Mouse (Mus musculus): ENCODE measurements around the gene Atf7. TPM values are rescaled to one million over a fixed set of nuclear protein-coding genes. Genes with fewer than 3 reads are reported as not detected.
A peak's percentile ranks its signal among the peaks of the same experiment; 100 is the strongest.

Gene Atf7
- total RNA-seq, 1 experiment from 2014 or later: 26.9 TPM

DNA sequence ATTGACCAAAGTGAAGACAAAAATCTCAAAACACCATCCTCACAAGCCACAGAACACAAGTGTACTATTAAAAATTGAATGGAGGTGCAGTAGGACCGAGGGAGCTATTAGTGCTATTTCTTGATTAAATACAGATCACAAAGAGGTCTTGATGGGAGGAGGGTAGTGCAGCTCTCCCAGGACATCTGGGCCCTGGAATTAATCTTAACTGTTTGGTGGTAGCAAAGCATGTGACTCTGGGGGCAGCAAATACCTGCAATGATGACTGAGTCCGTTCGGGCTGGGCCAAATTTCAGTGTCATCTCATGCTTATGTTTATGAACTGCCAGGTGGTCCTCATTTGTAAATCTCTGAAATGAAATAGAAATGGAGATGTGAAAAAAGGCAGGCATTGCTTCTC, 62.2 kb downstream of the Atf7 start:
- ATAC-seq (replicated peaks; ENCODE audit: insufficient number of reproducible peaks, low FRiP score, low TSS enrichment, poor library complexity, severe bottlenecking): no peak

DNA sequence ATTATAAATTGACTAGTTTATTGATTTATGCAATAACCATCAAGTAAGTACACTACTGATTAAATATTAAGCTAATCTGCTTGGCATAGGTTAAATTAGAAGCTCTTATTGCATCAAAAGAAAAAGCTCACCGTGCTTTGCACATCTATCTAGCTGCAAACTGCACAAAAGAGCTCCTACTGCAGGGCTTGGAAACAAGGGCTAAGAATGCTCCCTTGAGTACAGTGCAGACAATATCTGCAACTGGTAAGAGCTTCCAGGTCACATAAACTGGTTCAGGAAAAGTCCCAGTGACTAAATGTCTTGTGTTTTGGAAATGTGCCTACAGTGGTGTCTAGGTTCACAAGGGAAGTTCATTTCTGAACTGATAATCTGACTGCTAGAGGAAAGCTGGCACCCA, 62.8 kb downstream of the Atf7 start:
- no peak for ATAC-seq (replicated peaks; ENCODE audit: insufficient number of reproducible peaks, low FRiP score, low TSS enrichment, poor library complexity, severe bottlenecking)

DNA sequence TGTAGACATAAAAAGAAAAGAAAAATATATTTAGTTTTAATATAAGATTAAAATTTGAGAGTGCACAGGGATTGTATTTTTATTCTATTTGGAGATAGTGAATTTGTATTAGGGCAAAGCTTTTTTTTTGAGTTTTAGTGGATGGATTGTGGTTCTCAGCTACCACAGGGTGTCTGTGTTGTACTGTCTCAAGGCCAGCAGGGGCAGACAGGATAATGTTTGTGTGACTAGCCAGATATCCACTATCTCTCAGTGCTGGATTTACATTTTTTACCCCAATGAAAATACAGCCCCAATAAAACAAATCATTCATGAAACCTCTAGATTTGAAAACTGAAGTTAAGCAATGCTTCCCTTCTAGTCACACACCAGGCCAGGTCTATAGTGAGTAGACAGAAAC, 67.7 kb downstream of the Atf7 start:
- ATAC-seq (replicated peaks; ENCODE audit: insufficient number of reproducible peaks, low FRiP score, low TSS enrichment, poor library complexity, severe bottlenecking): no peak

DNA sequence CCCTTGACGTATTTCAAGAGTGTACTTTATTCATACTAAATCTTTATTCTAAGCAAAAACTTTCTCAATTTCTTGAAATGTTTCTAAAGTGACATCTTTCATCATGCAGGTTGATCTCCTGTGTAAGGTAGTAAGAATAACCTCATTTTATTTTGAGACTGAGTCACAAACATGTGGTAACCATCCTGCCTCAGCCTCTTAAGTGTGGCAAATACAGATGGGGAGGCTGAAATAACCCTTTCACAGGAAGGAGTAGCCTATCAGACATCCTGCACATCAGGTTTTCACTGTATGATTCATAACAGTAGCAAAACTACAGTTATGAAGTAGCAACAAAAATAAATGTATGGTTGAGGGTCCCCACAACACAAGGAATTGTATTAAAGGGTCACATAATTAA, 69.7 kb downstream of the Atf7 start:
- no peak for ATAC-seq (replicated peaks; ENCODE audit: insufficient number of reproducible peaks, low FRiP score, low TSS enrichment, poor library complexity, severe bottlenecking)

DNA sequence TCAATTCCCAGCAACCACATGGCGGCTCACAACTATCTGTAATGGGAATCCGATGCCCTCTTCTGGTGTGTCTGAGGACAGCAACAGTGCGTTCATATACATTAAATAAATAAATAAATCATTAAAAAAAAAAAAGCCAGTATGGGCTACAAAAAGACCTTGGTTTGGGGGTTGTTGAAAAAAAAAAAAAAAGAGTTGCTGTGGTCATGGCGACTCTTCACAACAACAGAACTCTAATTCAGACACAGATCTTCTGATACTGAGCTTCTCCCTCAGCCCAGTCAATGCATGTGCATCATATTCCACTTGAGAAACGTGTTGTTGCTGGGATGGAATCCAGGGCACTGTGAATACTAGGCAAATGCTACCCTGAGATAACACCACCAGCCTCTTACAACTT, 72.7 kb downstream of the Atf7 start:
- no peak for ATAC-seq (replicated peaks; ENCODE audit: insufficient number of reproducible peaks, low FRiP score, low TSS enrichment, poor library complexity, severe bottlenecking)

DNA sequence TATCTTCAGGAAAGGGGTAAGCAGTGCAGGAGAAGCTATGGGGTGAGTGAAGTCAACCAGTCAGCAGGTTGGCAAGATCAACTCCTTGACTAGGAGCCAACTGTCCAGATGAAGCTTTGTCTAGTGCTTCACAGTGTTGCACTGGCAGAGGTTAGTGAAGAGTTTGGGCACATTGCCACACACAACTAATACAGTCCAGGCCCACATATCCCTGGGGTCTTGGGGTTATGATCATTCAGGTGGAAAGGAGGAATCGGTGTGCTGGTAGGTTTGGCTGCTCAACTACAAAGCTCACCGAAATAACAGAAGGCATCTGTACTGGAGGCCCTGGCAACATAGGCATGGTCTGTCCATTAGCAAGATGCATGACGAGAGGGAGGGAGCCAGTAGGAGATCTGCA, 77.8 kb downstream of the Atf7 start:
- no peak for ATAC-seq (replicated peaks; ENCODE audit: insufficient number of reproducible peaks, low FRiP score, low TSS enrichment, poor library complexity, severe bottlenecking)

DNA sequence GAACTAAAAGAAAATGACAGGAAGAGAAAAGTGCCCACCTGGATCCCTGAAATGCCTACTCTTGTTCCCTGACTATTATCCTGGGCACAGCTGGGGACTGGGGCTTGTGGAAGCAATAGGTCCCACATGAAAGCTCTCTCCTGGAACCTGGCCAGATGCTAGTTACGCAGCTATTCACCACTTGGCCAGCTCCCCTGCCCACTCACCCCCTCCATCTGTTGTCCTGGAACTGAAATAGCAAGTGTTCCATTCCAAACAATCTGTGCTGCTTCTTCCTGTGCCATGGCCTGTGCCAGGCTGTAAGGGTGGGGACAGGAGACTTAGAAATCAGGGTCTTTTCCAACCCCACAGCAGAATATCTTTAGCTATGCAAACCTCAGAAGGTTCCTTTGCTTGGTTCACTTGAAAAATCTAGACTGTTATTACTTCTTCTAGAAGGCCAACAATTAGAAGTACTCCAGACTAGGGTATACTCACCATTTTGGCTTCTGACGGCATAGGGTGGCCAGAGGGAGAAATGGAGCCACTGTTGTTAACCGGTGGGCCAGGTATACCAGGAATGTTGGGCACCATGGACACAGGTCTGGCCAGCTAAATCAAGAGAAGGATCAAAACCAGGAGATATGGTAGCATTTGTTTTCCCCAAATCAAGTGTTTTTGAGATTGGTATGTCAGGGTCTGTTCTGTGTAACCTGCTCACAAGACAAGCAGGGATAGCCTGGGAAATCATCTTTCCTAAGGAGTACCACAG, 78.4 kb downstream of the Atf7 start:
- no peak for ATAC-seq (replicated peaks; ENCODE audit: insufficient number of reproducible peaks, low FRiP score, low TSS enrichment, poor library complexity, severe bottlenecking)

DNA sequence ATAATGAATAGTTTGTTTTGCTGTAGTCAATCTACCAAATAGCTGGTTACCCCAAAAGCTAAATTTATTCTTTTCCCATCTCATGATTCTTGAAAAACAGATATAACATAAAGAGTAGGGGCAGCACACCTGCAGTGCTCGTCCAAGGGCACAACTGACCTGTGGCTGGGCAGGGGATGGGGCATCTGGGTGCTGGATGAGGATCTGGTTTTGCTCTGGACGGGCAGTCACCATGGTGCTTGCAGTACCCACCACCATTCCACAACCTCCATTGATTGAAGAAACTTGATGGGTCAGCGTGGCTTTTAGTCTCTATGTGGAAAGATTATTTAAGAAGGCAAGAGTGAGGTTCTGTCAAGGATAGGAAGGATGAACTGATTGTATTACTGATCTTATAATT, 79.0 kb downstream of the Atf7 start:
- no peak for ATAC-seq (replicated peaks; ENCODE audit: insufficient number of reproducible peaks, low FRiP score, low TSS enrichment, poor library complexity, severe bottlenecking)

DNA sequence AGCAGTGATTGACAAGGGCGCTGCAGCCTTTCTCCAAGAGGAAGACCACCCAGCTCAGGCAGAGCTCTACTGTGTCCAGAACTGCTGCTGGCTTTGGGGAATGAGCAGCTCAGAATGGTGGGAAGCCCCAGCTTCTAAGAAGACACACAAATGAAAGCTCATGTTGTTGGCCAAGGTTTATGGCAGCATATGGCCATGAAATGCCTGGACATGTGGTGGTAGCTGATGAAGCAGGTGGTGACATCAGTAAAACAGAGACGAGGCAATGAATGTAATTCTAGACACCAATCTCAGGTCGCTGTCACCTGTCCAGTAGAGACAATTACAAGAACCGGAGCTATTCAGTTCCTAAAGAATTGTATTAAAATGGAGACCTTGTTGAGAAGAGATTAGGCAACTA, 80.5 kb downstream of the Atf7 start:
- no peak for ATAC-seq (replicated peaks; ENCODE audit: insufficient number of reproducible peaks, low FRiP score, low TSS enrichment, poor library complexity, severe bottlenecking)

DNA sequence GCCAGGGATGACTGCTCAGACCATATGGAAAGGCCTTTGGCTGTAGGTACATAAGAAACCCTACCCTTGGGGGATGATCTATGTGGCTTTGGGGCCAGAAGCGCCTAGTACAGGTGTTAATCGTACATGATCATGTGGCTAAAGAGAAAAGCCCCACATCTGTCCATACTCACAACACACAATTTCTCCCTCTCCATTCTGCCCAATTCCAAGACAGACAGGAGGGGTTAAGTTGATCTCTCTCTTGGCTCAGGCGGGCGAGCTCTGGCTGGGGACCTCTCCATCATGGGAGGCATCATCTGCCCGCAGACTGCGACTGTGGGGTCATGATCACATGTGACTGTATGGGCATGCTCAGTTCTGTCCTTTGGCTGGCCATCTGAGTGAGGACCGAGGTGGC, 91.3 kb downstream of the Atf7 start:
- ATAC-seq (replicated peaks; ENCODE audit: insufficient number of reproducible peaks, low FRiP score, low TSS enrichment, poor library complexity, severe bottlenecking): peak; percentile 31; the same call in 1 of the 2 replicates

DNA sequence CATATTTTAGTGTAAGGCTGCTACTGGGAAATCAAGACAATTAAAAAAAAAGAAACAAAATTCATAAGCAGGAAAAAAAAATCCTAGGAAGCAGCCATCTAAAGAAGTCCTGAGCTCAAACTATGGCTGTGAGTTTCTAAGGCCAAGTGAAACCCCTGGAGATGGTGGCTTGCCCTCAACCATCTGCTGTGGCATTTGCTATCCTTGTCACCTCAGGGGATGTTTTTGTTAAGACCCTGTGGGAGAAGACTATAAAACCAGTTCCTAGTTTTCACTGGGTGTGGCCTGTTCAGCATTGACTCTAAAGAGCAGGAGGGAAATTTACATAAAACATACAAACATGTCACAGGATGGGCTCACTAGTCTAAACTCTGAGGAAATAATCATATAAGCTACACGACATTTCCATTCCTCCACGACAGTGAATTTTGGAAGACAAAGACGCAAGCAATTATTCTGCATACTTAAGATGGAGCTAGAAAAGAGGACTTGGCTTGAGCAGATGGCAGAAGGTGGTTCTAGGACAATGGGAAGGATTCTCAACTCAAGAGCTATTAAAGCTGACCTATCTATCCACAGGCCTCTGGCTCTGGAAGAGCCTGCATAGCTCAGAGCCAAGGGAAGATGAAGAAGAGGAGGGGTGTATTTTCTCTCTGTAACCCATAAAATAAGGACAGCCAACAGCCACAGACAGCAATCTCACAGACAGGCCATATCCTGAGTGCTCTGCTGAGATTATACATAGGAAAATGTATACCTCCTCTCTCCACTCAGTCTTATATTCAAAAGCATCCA, 93.0 kb downstream of the Atf7 start:
- no peak for ATAC-seq (replicated peaks; ENCODE audit: insufficient number of reproducible peaks, low FRiP score, low TSS enrichment, poor library complexity, severe bottlenecking)

DNA sequence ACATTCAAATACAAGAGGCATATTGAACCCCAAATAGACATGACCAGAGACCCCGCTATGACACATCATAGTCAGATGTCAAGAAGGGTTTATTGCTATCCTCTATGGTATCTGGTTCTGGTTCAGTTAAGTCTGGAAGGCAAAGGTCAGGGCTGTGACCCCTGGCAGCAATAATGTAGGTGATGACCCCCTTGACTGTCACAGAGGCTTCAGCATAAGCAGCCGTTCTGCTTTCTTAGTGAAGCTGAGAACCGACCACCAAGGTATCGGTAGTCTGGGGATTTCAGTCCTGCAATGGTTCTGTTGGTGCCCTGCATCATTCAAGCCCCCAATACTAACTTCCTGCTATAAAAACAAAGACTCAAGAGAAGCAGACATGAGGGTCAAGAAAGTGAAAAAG, 93.7 kb downstream of the Atf7 start:
- ATAC-seq (replicated peaks; ENCODE audit: insufficient number of reproducible peaks, low FRiP score, low TSS enrichment, poor library complexity, severe bottlenecking): no peak

DNA sequence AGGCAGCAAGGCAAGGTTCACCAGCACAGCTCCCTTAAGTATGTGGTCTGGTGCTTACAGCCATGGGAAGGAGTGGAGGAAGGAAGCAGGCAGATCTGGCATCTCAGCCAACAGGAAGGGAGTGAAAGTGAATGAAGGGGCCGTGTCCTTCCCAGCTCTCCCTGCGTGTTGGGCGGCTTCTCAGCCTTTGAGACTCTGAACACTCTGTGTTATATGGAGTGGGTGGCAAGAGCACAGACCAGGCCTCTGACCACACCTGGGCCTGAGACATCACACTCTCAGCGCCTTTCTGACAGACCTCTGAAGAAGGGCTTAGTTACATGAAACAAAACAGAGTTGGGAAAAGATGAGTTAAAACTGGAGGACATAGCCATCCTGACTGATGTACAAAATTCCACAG, 94.7 kb downstream of the Atf7 start:
- ATAC-seq (replicated peaks; ENCODE audit: insufficient number of reproducible peaks, low FRiP score, low TSS enrichment, poor library complexity, severe bottlenecking): no peak

DNA sequence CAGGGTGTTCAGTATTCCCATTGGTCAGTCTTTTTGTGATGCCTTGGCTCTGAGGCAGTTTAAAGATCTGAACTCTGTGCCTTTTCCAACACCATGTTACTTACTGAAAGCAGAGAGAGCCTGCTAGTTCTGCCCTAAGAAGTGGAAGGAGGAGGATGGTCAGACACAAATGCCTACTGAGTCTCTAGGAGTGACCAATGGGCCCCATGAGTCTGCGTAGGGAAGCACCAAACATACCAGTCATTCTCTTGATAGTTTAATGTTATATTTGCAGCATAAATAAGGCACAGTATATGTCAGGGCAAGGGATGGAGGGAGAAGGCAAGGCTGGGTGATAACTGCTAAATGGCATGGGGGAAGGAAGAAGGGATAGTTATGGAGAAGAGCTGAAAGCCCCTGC, 96.9 kb downstream of the Atf7 start:
- no peak for ATAC-seq (replicated peaks; ENCODE audit: insufficient number of reproducible peaks, low FRiP score, low TSS enrichment, poor library complexity, severe bottlenecking)

DNA sequence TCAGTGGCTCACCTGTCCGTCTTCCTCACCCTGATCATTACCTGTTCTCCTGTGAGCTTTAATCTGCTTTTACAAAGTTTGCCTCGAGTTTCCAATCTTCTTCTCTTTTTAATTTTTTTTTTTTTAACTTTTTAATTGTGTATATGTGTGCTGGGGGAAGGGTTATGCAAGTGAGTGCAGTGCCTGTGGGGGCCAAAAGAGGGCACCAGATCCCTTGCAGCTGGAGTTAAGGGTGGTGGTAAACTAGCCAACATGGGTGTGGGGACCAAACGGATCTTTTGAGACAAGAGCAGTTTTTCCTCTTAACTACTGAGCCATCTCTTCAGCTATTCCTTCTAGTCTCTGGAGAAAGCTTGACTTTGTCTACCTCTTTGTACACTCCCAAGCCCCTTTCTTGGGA, 97.3 kb downstream of the Atf7 start:
- no peak for ATAC-seq (replicated peaks; ENCODE audit: insufficient number of reproducible peaks, low FRiP score, low TSS enrichment, poor library complexity, severe bottlenecking)

DNA sequence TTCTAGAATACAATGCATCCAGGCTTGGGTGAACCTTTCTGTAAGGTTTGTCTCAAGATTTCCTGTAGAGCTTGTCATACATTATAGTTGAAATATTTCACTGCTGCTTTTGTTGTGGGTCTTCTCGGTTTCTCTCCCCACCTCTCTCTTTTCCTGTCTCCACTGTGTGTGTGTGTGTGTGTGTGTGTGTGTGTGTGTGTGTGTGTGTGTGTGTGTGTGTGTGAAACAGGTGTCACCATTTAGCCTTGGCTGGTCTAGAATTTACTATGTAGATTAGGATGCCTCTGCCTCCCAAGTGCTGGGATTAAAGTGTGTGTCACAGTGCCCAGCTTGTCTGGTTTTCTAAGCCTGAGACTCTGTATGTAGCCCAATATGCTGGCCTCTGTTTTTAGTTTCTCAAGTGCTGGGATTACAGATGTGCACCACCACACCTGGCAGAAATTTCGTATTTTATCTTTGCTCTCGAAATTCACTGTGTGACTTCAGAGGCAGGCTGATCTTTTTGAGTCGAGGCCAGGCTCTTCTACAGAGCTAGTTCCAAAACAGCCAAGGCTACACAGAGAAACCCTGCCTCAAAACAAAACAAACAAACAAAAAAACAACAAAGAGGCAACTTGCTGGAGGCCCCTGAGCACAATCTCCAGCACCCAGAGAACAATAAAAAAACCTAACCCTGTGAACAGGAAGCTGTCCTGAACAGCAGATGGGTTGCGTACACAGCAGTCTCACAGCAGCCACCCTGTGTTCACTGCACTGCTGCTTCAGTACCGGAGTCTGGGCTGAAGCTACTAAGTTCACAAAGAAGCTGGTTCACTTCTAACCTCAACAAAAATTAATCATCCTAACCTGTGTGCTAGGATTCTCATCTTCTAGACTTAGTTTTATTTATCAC, 98.9 kb downstream of the Atf7 start:
- ATAC-seq (replicated peaks; ENCODE audit: insufficient number of reproducible peaks, low FRiP score, low TSS enrichment, poor library complexity, severe bottlenecking): no peak

DNA sequence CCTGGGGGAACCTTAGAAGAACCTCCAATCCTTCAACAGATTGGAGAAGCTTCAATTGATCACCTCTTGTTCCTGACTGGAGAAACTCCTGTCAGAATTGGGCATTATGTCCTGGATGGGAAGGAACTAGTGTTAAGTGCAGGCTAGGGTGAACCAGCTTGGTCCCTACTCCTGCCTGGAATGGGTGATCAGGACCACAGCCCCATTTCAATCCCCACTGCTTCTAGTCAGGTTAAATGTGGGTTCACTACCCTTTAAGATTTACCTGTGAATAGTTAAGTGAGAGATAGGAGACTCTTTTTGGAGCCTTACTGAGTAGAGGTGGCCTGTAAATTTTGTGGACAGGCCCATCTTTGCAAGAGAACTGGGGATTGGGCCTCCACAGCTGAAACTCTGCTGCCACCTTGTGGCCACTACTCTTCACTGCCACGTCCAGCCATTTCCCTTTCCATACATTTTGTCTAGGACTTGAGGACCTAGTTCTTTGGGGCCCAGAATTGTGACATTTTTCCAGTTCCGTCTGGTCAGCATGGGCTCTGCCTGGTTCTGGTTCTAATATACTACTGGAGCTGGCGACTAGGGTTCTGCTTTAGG, 100.3 kb downstream of the Atf7 start, which contains the start of gene Npff:
Gene Npff, minus strand, starts transcription at position 51 of the 594 bp plus-strand sequence.
- ATAC-seq (replicated peaks; ENCODE audit: insufficient number of reproducible peaks, low FRiP score, low TSS enrichment, poor library complexity, severe bottlenecking): peak; percentile 66

DNA sequence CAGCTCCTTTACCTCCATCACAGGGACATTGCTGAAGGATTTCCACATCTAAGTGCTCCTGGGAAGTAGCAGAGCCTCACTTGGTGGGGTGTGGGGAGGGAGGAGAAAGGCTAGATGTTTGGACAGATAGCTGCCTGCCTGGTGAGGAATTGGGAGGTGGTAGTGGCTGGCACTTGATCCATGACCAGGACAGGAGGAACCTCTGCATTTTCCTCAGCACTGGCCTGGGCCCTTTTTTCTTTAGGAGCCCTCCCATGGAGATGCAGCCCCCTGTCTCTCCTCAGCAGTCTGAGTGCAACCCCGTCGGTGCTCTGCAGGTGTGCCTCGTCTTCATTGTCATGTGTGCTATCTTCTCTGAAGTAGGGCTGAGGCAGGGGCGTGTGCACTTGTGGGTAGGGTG, 103.8 kb downstream of the Atf7 start:
- ATAC-seq (replicated peaks; ENCODE audit: insufficient number of reproducible peaks, low FRiP score, low TSS enrichment, poor library complexity, severe bottlenecking): no peak

DNA sequence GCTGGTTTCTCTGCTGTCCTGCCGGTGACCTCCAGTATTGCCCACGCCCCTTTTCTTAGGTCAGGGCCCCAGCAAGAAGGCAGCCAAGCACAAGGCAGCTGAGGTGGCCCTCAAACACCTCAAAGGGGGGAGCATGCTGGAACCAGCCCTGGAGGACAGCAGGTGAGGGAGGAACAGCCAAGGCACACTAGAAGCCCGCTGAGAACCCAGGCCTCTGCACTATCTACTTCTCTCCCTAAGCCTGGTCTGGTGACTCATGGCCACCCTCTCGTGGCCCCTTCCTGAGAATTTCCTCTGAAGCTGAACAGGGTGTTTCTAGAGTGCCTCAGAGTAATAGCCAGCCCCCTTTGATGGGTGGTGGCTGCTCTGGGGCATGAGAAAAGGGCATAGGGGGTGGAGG, 104.8 kb downstream of the Atf7 start:
- ATAC-seq (replicated peaks; ENCODE audit: insufficient number of reproducible peaks, low FRiP score, low TSS enrichment, poor library complexity, severe bottlenecking): no peak

Data from monocyte, adult 5-6 weeks (primary cell).